Mouse (Mus musculus) E14TG2a.4 (cell line): ENCODE data around the gene Eml4.

ENCODE experiments used
- CTCF ChIP-seq: conservative IDR thresholded peaks from 2 replicates; pipeline ENCODE4 v1.5.1; 2014; ENCODE audit warnings: low read length
- NANOG ChIP-seq: IDR thresholded peaks from 2 replicates; pipeline ENCODE4 v1.6.1; 2014; ENCODE audit warnings: borderline replicate concordance, low read length, mixed read lengths

GRCm38 (mm10) chr17:83398756-83399155 lies 48.0 kb downstream of the Eml4 start:
- no peak for TF ChIP-seq CTCF
- TF ChIP-seq NANOG, result no peak
